Mouse (Mus musculus) kidney, embryonic 15.5 days (tissue): ENCODE measurements around the gene Hdac4. TPM values are rescaled to one million over a fixed set of nuclear protein-coding genes. Genes with fewer than 3 reads are reported as not detected.

Experiments used
- ATAC-seq: fragments of 200-750 bp; cut with Nextera tagmentation; replicated peaks from 2 replicates; pipeline ENCODE4 v1.8.0; 2017; ENCODE audit warnings: moderate TSS enrichment; ENCODE audit not compliant: low FRiP score
- H3K27ac ChIP-seq: fragments of 300-500 bp; sonication (generic); 2 replicates; pipeline ENCODE4 v1.5.1; 2015; ENCODE audit warnings: mild to moderate bottlenecking, inconsistent platforms
- H3K27me3 ChIP-seq: fragments of 300-500 bp; sonication (generic); 2 replicates; pipeline ENCODE4 v1.6.1; 2015; ENCODE audit warnings: inconsistent platforms
- H3K36me3 ChIP-seq: fragments of 300-500 bp; sonication (generic); 2 replicates; pipeline ENCODE4 v1.6.1; 2015; ENCODE audit warnings: inconsistent platforms
- H3K4me1 ChIP-seq: fragments of 300-500 bp; sonication (generic); 2 replicates; pipeline ENCODE4 v1.6.1; 2015; ENCODE audit warnings: inconsistent platforms
- H3K4me2 ChIP-seq: fragments of 300-500 bp; sonication (generic); 2 replicates; pipeline ENCODE4 v1.6.1; 2015; ENCODE audit warnings: moderate library complexity, mild to moderate bottlenecking, inconsistent platforms
- H3K4me3 ChIP-seq: fragments of 300-500 bp; sonication (generic); replicated peaks from 2 replicates; pipeline ENCODE4 v1.5.1; 2015; ENCODE audit warnings: mild to moderate bottlenecking, inconsistent platforms
- H3K9ac ChIP-seq: fragments of 300-500 bp; sonication (generic); 2 replicates; pipeline ENCODE4 v1.6.1; 2015; ENCODE audit warnings: mild to moderate bottlenecking, inconsistent platforms
- H3K9me3 ChIP-seq: fragments of 300-500 bp; sonication (generic); replicated peaks from 2 replicates; pipeline ENCODE4 v1.6.1; 2016; ENCODE audit warnings: inconsistent platforms
- WGBS: fragments of 180-500 bp; shearing (Covaris S2); methylation state at CpG from one replicate; pipeline ENCODE4 v1.1.7; 2015; ENCODE audit warnings: mixed read lengths; 5-methylcytosine and 5-hydroxymethylcytosine counted together
- polyA plus RNA-seq: library from polyadenylated mRNA; unstranded; fragments of >200 nt; fragmentation: Nextera tagmentation; extraction: Ambion mirVana; gene quantifications from 2 replicates; pipeline ENCODE4 v1.2.1, GENCODE M21; 2015

Hdac4 gene
- polyA plus RNA-seq, 1 experiment from 2014 or later = 18.1 TPM

- H3K36me3 ChIP-seq = no peaks in the 10 kb centered on the region
- H3K9ac ChIP-seq = no peak overlapping the region
- 80% methylated on average over 4 of the region's 4 CpGs for WGBS
- peaks cover 10% of the 10 kb centered on the region for H3K4me1 ChIP-seq
- H3K27ac ChIP-seq = no peak overlapping the region
- no peak overlapping the region for H3K4me3 ChIP-seq
- no peak for ATAC-seq
- H3K27me3 ChIP-seq = no peaks in the 10 kb centered on the region
- no peaks in the 10 kb centered on the region for H3K9me3 ChIP-seq
- H3K4me2 ChIP-seq = no peak overlapping the region
Measured at GRCm38 (mm10) chr1:92116169-92116568, 79.3 kb downstream of the Hdac4 start.

GRCm38 (mm10) chr1:92114091-92114490 is 81.4 kb downstream of the Hdac4 start:
- no peak for ATAC-seq

GRCm38 (mm10) chr1:92113243-92114009 is 82.1 kb downstream of the Hdac4 start:
- no peak overlapping the region for H3K27ac ChIP-seq
- ATAC-seq = no peak
- no peaks in the 10 kb centered on the region for H3K36me3 ChIP-seq
- no peaks in the 10 kb centered on the region for H3K9me3 ChIP-seq
- WGBS = 69% methylated on average over 6 of the region's 6 CpGs
- no peak overlapping the region for H3K9ac ChIP-seq
- H3K4me3 ChIP-seq = no peak overlapping the region
- no peak overlapping the region for H3K4me2 ChIP-seq
- H3K4me1 ChIP-seq = peaks cover 10% of the 10 kb centered on the region
- no peaks in the 10 kb centered on the region for H3K27me3 ChIP-seq

More at GRCm38 (mm10) chr1:92114091-92114490, 81.4 kb downstream of the Hdac4 start:
- H3K9ac ChIP-seq = no peak overlapping the region
- H3K36me3 ChIP-seq = no peaks in the 10 kb centered on the region
- H3K27me3 ChIP-seq = no peaks in the 10 kb centered on the region
- H3K9me3 ChIP-seq = no peaks in the 10 kb centered on the region
- peaks cover 10% of the 10 kb centered on the region for H3K4me1 ChIP-seq
- H3K4me3 ChIP-seq = no peak overlapping the region
- no peak overlapping the region for H3K4me2 ChIP-seq
- WGBS = 80% methylated on average over 3 of the region's 3 CpGs
- H3K27ac ChIP-seq = no peak overlapping the region

- Histone ChIP-seq H3K9me3 (no peaks in the 10 kb centered on the region), H3K4me1 (peaks cover 10% of the 10 kb centered on the region), H3K4me2 (no peak overlapping the region), H3K27ac (no peak overlapping the region), H3K4me3 (no peak overlapping the region), H3K36me3 (no peaks in the 10 kb centered on the region), H3K27me3 (no peaks in the 10 kb centered on the region), H3K9ac (no peak overlapping the region)
- 91% methylated on average over 5 of the region's 5 CpGs for WGBS
- no peak for ATAC-seq
Measured at GRCm38 (mm10) chr1:92112591-92112990, 82.9 kb downstream of the Hdac4 start.

GRCm38 (mm10) chr1:92111551-92111950 is 83.9 kb downstream of the Hdac4 start:
- Histone ChIP-seq H3K4me3 (no peak overlapping the region), H3K9me3 (no peaks in the 10 kb centered on the region), H3K4me1 (peaks cover 10% of the 10 kb centered on the region), H3K27me3 (no peaks in the 10 kb centered on the region), H3K27ac (no peak overlapping the region), H3K4me2 (no peak overlapping the region), H3K9ac (no peak overlapping the region), H3K36me3 (no peaks in the 10 kb centered on the region)
- no peak for ATAC-seq
- 74% methylated on average over 2 of the region's 2 CpGs for WGBS

GRCm38 (mm10) chr1:92111026-92111425 is 84.5 kb downstream of the Hdac4 start:
- no peaks in the 10 kb centered on the region for H3K27me3 ChIP-seq
- ATAC-seq = no peak
- no peaks in the 10 kb centered on the region for H3K9me3 ChIP-seq

GRCm38 (mm10) chr1:92109221-92109620 is 86.3 kb downstream of the Hdac4 start:
- Histone ChIP-seq H3K4me3 (no peak overlapping the region), H3K27ac (no peak overlapping the region), H3K4me2 (no peak overlapping the region), H3K27me3 (no peaks in the 10 kb centered on the region), H3K9ac (no peak overlapping the region), H3K9me3 (no peaks in the 10 kb centered on the region), H3K36me3 (no peaks in the 10 kb centered on the region), H3K4me1 (peaks cover 10% of the 10 kb centered on the region)
- ATAC-seq = no peak
- 63% methylated on average over 1 of the region's 1 CpGs for WGBS

More at GRCm38 (mm10) chr1:92111026-92111425, 84.5 kb downstream of the Hdac4 start:
- Histone ChIP-seq H3K4me1 (peaks cover 10% of the 10 kb centered on the region), H3K36me3 (no peaks in the 10 kb centered on the region), H3K9ac (no peak overlapping the region), H3K4me2 (no peak overlapping the region), H3K27ac (no peak overlapping the region), H3K4me3 (no peak overlapping the region)
- 91% methylated on average over 1 of the region's 1 CpGs for WGBS

- Histone ChIP-seq H3K36me3 (no peaks in the 10 kb centered on the region), H3K9me3 (no peaks in the 10 kb centered on the region), H3K4me1 (peaks cover 7% of the 10 kb centered on the region), H3K4me2 (no peak overlapping the region), H3K9ac (no peak overlapping the region), H3K4me3 (no peak overlapping the region), H3K27ac (no peak overlapping the region), H3K27me3 (no peaks in the 10 kb centered on the region)
- no peak for ATAC-seq
- 76% methylated on average over 2 of the region's 2 CpGs for WGBS
Measured at GRCm38 (mm10) chr1:92108556-92108955, 86.9 kb downstream of the Hdac4 start.

GRCm38 (mm10) chr1:92107996-92108395 is 87.5 kb downstream of the Hdac4 start:
- peaks cover 3% of the 10 kb centered on the region; the same call in 1 of the 2 replicates for H3K4me1 ChIP-seq
- H3K4me3 ChIP-seq = no peak overlapping the region
- whole genome bisulfite sequencing = 91% methylated on average over 2 of the region's 2 CpGs
- no peak overlapping the region for H3K9ac ChIP-seq
- ATAC-seq = no peak
- H3K36me3 ChIP-seq = no peaks in the 10 kb centered on the region
- no peaks in the 10 kb centered on the region for H3K27me3 ChIP-seq
- no peak overlapping the region for H3K4me2 ChIP-seq
- H3K27ac ChIP-seq = no peak overlapping the region
- no peaks in the 10 kb centered on the region for H3K9me3 ChIP-seq

- Histone ChIP-seq H3K4me2 (no peak overlapping the region), H3K4me1 (no peaks in the 10 kb centered on the region), H3K9me3 (no peaks in the 10 kb centered on the region), H3K27me3 (no peaks in the 10 kb centered on the region), H3K36me3 (no peaks in the 10 kb centered on the region), H3K27ac (no peak overlapping the region), H3K4me3 (no peak overlapping the region), H3K9ac (no peak overlapping the region)
- 88% methylated on average over 2 of the region's 2 CpGs for WGBS
- ATAC-seq = no peak
Measured at GRCm38 (mm10) chr1:92107521-92107920, 88.0 kb downstream of the Hdac4 start.

GRCm38 (mm10) chr1:92106486-92107160 is 88.9 kb downstream of the Hdac4 start:
- ATAC-seq = no peak
- Histone ChIP-seq H3K36me3 (no peaks in the 10 kb centered on the region), H3K4me1 (0 out of 2 replicates have a peak, but pooled peaks cover under 1% of the 10 kb centered on the region), H3K27ac (no peak overlapping the region), H3K9ac (no peak overlapping the region), H3K4me3 (no peak overlapping the region), H3K27me3 (no peaks in the 10 kb centered on the region), H3K9me3 (no peaks in the 10 kb centered on the region), H3K4me2 (no peak overlapping the region)
- WGBS = 92% methylated on average over 4 of the region's 4 CpGs

- ATAC-seq = no peak
- Histone ChIP-seq H3K9me3 (no peaks in the 10 kb centered on the region), H3K4me1 (0 out of 2 replicates have a peak, but pooled peaks cover 2% of the 10 kb centered on the region), H3K27me3 (no peaks in the 10 kb centered on the region), H3K4me3 (no peak overlapping the region), H3K27ac (no peak overlapping the region), H3K36me3 (no peaks in the 10 kb centered on the region), H3K4me2 (no peak overlapping the region), H3K9ac (no peak overlapping the region)
- 74% methylated on average over 3 of the region's 3 CpGs for WGBS
Measured at GRCm38 (mm10) chr1:92104718-92105117, 90.8 kb downstream of the Hdac4 start.
